Mouse (Mus musculus) C2C12 (cell line): ENCODE measurements around the gene March6.

Experiments used
- CEBPB ChIP-seq: IDR thresholded peaks from one replicate; pipeline ENCODE4 v1.6.1; 2011; ENCODE audit warnings: low read depth, mild to moderate bottlenecking, control low read depth, moderate library complexity
- CTCF ChIP-seq: IDR thresholded peaks from one replicate; pipeline ENCODE4 v1.5.1; 2011; ENCODE audit not compliant: control insufficient read depth, insufficient read depth, insufficient read length
- MYOG ChIP-seq: IDR thresholded peaks from one replicate; pipeline ENCODE4 v1.6.1; 2011; ENCODE audit not compliant: control insufficient read depth, insufficient read length; ENCODE audit errors: extremely low read depth
- USF1 ChIP-seq: IDR thresholded peaks from one replicate; pipeline ENCODE4 v1.6.1; 2011; ENCODE audit warnings: low read depth, mild to moderate bottlenecking, control low read depth, moderate library complexity

DNA sequence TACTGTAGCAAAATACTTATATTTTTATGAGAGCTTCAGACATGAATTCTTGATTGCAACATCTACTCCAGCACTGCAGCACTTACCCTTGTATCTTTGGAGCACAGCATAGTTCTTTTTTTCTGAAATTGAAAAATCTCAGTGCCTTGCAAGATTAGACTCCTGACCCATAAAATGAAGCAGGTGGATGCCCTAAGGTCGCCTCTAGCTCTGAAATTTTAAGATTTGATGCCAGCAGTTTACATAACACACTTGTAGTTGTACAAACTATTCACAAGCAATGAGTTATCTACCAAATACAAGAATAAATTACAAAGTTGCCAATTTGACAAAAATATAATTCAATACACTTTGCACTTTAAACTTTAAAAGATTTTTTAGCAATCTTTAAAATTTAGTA is 4.4 kb downstream of the March6 start:
- TF ChIP-seq CTCF (no peak), USF1 (no peak), CEBPB (no peak), MYOG (no peak)
